ENCODE assay signal across 16 mouse cellular contexts in genomic region chr11:24472617-24473367, GRCm38 (mm10).
"Had no signal": no experiment of that assay in that cellular context is flagged by ENCODE, and none has a peak within 500 bp of the region (broad histone marks: within the 10 kb centered on the region; RNA-seq: fewer than 3 reads in every experiment).

No protein-coding gene starts in this region.

- H3K4me1 ChIP-seq: liver, embryonic 15.5 days; neural tube, embryonic 15.5 days had no signal

- H3K9ac ChIP-seq: limb, embryonic 13.5 days; liver, embryonic 15.5 days; neural tube, embryonic 15.5 days had no signal

- H3K4me2 ChIP-seq: limb, embryonic 13.5 days; liver, embryonic 11.5 days; liver, embryonic 15.5 days; neural tube, embryonic 15.5 days had no signal

- H3K4me3 ChIP-seq: layer of hippocampus, adult 2 months; limb, embryonic 13.5 days; liver, embryonic 15.5 days; midbrain, embryonic 10.5 days; myocyte; neural tube, embryonic 15.5 days had no signal

- H3K27me3 ChIP-seq: limb, embryonic 13.5 days; liver, embryonic 15.5 days; neural tube, embryonic 15.5 days had no signal

- H3K9me3 ChIP-seq: limb, embryonic 13.5 days; liver, embryonic 15.5 days; midbrain, embryonic 10.5 days; neural tube, embryonic 15.5 days had no signal

- H3K27ac ChIP-seq: kidney, postnatal 0 days; limb, embryonic 13.5 days; liver, embryonic 15.5 days; midbrain, embryonic 10.5 days; neural tube, embryonic 15.5 days had no signal

- DNase-seq: kidney, adult 2 months; kidney, postnatal 36 days; lung, adult 2 months; lung, postnatal 10 days; lung, postnatal 4 days; midbrain, embryonic 14.5 days; right cerebral cortex, postnatal 4 days; thymus, postnatal 36 days had no signal

- H3K36me3 ChIP-seq: limb, embryonic 13.5 days; liver, embryonic 15.5 days; midbrain, embryonic 10.5 days; neural tube, embryonic 15.5 days had no signal
